Mouse (Mus musculus) MN1 (cell line): ENCODE data around the gene Itga11.
A peak's percentile ranks its signal among the peaks of the same experiment; 100 is the strongest.
"Not testable (repeated sequence)": the region's sequence is repeated elsewhere in the genome, so short reads cannot be mapped to it uniquely, and the experiment has no call there.

Experiments used
- DNase-seq: peaks from one replicate; pipeline ENCODE4 v3.0.0-alpha.2; 2016; ENCODE audit warnings: low spot score

The Itga11 gene

GRCm38 (mm10) chr9:62767464-62767863, 89.8 kb downstream of the Itga11 start:
- no peak for DNase-seq

DNA sequence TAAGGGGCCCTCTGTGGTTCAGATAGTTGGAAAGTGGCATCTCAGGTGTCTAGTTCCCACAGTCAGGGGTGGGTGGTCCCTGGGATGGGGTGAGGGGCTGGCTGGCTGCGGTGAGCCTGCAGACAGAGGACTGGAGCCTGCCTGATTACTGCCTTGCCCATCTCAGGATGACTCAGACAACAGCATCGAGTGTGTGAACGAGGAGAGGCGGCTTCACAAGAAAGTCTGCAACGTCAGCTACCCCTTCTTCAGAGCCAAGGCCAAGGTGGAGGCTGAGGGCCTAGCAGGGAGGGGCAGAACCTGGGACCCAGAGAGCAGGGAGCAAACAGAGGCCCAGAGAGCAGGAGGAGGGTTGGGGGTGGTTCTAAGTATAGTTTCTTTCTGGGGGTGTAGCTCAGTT, 90.7 kb downstream of the Itga11 start:
- no peak for DNase-seq

DNA sequence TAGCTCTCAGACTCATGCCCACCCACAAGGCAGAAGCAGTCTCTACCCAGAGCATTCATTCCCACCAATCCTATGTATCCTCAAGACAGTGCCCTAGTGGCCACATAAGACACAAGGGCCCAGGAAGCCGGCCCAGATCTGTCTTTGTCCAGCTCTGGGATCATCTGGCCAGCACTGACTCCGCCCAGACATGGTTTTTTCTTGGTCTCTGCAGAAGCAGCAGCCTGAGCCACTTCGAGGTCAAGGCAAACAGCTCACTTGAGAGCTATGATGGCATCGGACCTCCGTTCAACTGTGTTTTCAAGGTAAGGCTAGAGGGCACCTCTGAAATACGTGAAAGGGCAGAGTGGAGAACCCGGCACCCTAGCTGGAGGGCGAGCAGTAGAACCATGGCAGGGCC, 95.1 kb downstream of the Itga11 start:
- DNase-seq: peak; percentile 43

DNA sequence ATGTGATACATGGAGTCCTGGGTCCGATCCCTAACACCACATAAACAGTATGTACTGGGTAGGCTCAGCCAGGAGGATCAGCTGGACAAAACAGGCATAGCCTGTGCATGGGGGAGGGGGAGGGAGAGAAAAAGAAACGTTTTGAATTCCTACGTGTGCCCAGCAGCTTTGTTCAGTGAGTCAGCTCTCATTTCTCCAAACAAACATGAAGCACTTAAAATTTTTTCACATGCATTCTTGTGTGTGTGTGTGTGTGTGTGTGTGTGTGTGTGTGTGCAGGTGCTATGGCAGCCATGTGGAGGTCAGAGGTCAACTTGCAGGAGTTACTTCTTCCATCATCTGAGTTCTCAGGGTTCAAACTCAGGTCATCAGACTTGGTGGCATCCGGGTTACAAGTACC, 97.8 kb downstream of the Itga11 start:
- DNase-seq: no peak

DNA sequence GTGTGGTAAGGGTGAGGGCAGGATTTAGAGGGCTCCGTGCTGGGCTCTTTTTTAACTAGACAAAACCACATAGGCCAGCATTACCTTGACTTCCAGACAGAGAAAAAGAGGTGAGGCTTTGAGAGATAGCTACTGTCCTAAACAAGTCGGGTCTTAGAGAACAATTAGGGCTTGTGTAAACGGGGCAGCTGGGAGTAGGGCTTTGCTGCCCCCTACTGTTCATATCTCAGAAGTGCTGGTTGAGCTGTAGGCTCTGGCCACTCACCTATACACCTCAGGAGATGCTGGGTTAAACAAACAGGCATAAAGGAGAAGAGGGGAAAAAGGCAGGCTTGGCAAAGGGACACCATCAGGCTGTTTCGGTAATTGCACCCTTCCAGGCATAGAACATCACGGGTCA, 99.8 kb downstream of the Itga11 start:
- peak; percentile 73 for DNase-seq

- DNase-seq: no peak
Measured at GRCm38 (mm10) chr9:62778721-62779120, 101.1 kb downstream of the Itga11 start.

- DNase-seq: peak; percentile 59
Measured at GRCm38 (mm10) chr9:62781965-62782364, 104.3 kb downstream of the Itga11 start.

DNA sequence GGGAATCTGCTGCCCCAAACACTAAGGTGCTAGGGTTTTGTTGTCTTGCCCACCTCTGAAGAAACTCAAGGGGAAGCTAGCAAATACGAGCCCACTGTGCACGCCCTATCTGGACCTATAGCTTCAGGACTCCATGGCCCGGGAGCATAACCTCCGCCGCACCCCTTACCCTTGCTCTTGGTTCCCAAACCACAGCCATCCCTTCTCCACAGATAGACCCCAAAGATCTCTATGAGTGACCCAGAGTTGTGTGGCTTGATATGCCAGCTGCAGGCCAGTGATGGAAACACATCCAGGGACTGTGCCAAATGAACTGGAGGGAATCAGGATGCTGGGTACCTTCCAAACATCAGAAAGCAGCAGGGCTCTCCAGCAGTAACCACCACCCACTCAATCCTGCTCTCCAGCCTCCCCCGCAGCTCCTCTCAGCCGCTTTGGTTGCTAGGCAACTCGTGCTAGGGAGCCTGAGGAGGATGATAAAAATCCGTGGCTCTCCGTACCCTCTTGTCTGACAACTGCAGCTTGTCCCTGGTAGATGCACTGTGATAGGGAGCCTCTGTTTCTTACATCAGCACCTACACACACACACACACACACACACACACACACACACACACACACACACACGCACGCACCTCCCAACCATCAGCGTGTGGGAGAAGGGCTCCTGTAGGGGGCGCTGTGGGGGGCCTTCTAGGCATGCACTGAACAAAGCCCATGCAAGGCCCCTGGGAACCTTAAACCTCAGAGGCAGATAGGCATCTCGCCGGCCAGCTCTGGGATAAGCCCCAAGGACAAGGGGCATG, 105.6 kb downstream of the Itga11 start:
- peak; percentile 69 for DNase-seq

- no peak for DNase-seq
Measured at GRCm38 (mm10) chr9:62784233-62784632, 106.6 kb downstream of the Itga11 start.

DNA sequence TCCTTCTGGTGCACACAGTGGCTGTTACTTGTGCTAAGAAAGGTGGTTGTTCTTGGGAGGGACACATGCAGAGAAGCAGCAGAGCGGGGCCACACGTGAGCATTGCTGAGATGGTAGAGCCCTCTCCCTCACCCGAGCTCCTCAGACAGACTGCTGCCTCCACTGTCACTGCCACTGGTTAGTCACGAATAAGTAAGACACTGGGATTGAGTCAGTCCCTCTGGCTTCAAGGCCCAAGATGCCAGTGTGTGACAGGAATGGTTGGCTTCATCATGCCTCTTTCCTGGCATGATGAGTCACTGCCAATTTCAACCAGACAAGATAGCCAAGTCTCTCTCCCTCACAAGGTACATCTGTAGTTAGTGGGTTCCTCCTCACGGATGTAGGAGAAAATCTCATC, 109.1 kb downstream of the Itga11 start:
- DNase-seq: peak; percentile 59

- DNase-seq: no peak
Measured at GRCm38 (mm10) chr9:62789856-62790255, 112.2 kb downstream of the Itga11 start.

DNA sequence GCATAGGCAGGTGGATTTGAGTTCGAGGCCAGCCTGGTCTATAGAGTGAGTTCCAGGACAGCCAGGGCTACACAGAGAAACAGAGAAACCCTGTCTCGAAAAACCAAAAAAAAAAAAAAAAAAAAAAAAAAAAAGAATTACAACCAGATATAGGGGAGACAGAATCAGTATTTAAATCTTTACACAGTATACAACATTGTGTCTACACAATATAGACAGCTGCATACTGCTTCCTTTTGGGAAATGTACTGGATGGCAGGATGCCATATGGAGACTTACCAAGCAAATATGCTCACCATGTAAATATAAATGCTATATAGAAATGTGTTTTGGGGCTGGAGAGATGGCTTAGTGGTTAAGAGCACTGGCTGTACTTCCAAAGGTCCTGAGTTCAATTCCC, 121.6 kb downstream of the Itga11 start:
- DNase-seq: not testable (repeated sequence)

DNA sequence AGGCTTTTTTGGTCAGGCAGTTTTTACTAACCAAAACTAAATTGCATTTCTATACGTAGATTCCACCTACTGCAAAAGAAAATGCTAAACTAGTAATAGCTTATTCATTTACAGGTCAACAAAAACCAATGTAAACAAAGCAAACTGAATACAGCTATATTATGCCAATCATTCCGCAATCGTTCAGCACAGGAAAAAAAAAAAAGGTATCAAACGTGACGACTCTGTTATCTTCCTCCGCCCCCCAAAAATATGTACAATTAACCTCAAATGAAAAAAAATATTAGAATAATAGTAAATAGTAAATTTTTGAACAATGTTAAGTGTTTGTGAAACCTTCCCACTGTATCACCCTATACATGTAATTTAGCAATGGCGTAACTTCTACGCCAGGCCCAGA, 132.5 kb downstream of the Itga11 start:
- no peak for DNase-seq

- DNase-seq: peak; percentile 71
Measured at GRCm38 (mm10) chr9:62810543-62811515, 133.2 kb downstream of the Itga11 start.

DNA sequence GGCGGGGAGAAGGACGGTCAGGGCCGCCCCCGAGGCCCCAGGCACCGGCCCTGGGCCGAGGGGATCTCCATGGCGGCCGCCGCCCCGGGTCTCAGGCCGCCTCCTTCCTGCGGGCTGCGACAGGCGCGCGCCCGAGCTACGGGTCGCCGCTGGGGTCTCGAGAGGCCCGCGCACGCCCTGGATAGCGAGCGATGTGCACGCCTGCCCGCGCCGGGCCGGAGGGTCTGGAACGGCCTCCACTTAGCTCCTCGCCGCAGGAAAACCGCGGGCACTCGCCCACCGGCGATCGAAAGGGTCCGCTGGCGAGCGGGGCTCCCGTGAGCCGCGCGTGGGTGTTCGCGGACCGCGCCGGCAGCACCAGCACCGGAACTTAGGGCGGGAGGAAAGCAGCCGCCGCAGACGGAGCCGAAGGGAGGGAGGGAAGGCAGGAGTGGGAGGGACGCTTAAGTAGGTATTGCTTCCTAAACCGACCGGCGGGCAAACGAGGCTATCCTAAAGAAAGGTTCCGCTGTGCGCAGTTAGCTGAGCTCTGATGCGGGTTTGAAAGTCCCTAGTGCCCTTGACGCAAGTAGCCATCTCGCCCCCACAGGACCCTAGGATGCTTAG, 134.0 kb downstream of the Itga11 start, which contains the start of gene Fem1b:
Fem1b (minus strand) TSS at position 419 of the 606 bp plus-strand sequence.
- peak; percentile 96 for DNase-seq

GRCm38 (mm10) chr9:62812216-62813049, 134.8 kb downstream of the Itga11 start:
- peak; percentile 71 for DNase-seq

DNA sequence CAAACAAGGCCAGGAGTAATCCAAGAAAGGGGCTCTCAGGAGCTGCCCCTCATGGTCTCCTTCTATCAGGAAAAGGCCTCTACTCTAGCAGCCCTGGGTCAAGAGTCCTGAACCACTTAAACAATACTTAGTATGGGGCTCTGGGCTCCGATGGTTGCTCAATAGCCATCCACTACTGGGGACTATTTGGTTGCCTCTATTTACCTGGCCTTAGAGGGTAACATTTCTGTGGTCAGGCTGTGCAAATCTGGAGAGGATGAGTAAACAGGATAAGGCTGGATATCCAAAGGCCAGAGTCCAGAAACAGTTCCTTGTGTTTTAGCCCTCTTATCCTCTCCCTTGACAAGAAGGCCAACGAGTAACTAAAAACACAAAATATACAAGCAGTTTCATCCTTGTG, 137.1 kb downstream of the Itga11 start:
- DNase-seq: no peak

DNA sequence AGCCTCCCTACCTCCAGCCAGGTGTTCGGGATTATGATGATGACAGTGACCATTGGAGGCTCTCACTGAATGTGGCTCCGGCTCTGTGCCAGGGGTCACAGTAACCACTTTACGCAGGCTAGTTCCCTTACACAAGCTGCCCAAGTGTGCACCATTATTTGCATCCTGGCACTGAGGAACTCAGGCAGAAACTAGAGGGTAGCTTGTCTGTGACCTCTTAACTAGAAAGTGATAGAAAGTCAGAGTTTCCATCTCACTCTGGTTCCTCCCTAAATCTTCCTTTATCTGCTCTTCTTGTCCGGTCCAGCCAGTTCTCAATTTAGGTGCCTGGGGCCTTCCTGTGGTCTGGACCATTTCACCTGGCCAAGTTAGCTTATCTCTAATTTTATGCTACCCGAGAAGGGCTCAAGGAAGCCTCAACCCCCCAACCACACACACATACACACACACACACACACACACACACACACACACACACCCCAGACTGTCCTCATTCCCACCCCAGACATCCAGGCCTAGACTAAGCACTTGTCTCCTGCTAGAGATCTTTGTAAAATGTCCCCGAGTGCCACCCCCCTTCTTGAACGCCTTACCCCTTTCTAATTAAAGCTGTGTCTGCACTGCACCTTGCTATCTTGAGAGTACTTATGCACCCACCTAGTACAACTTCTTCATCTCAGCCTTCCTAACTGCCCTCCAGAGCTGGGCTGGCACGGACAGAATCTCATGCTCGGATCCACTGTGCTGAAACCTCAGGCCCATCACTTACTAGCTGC, 138.9 kb downstream of the Itga11 start:
- no peak for DNase-seq

DNA sequence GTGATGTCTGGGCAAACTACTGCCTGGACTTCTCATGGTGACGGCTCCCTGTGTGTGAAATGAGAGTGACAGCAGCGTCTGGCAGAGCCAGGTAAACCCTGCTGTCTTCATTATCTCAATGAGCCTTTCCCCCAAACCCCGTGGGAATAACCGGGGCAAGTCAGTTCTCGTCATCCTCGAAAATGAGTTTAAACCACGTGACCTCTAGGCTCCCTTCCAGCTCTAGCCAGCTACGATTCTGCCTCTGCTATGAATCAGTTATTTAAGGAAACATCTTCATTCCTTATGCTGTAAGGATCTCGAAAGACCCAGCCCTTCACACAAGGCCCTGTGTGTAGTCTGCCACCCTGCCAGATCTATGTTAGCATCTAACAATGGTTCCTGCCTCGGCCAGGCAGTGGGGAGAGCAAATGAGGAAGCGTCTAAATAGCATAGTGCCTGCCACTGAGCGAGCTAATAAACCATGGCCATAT, 139.5 kb downstream of the Itga11 start:
- peak; percentile 92 for DNase-seq

GRCm38 (mm10) chr9:62817828-62818614, 140.4 kb downstream of the Itga11 start:
- peak; percentile 67 for DNase-seq
